Mouse (Mus musculus) cerebral cortex, adult 2 months (tissue): ENCODE measurements around the gene Appl2.

Source experiments
- WGBS: fragments of 180-500 bp; shearing (Covaris S2); methylation state at CpG from one replicate; pipeline ENCODE4 v1.1.7; 2018; 5-methylcytosine and 5-hydroxymethylcytosine counted together

Appl2 gene

DNA sequence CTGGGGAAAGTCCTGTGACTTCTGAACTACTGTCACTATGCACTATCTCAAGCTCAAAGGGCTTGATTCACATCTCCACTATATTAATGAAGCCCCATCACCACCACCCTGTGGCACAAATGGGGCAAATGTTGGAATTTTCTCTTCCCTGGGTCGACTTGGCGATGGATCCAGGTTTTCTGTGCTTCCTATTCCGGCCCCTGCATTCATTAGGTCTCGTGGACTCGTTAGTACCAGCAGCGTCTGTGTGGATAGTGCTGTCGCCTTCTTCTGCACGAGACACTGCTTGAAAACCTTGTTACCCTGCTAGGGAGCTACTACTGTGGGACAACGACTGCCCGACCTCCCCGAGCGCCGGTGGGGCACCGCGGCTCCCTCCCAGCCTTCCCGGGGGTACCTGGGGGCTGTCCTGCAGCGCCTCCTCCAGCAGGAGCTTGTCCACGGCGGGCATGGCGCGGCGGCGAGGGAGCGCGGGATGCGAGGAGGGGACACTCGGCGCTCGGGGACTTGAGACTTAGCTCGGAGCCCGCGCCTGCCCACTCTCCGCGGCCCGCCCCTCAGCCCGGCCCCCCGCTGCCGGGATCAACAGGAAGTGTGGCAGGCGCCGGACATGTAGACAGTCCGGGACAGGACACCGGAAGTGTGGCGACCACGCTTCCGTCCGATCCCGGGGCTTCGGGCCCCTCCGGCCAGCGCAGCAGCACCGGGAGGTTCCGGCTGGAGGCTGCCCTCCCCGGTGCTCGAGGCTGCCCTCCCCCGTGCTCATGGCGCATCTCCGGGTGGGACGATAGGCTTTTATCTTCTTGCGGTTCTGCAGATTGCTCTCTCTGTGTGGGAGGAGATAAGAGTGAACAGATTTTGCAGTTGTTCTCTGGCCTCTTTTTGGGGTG lies at the start of gene Appl2:
Gene Appl2 (minus strand): TSS at position 608 of the 890 bp plus-strand sequence.
- WGBS: under 1% methylated on average over 59 of the region's 59 CpGs

DNA sequence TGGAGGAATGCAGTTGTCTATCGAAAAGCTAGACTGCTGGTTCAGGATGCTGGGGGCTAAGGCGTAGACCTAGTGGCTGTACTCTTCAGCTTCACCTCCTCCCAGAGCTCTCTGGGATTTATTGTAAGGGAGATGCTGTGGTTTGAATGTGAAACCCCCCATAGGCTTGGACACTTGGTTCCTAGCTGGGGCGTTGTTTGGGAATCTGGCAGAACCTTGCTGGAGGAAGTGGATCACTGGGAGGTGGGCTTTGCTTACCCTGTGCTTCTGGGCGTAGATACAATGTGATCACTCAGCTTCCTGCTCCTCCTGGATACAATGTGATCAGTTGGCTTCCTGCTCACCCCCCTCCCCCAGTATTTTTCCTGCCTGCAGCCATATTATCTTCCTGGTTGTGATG lies 47.7 kb upstream of the Appl2 start:
- WGBS: 87% methylated on average over 4 of the region's 4 CpGs

DNA sequence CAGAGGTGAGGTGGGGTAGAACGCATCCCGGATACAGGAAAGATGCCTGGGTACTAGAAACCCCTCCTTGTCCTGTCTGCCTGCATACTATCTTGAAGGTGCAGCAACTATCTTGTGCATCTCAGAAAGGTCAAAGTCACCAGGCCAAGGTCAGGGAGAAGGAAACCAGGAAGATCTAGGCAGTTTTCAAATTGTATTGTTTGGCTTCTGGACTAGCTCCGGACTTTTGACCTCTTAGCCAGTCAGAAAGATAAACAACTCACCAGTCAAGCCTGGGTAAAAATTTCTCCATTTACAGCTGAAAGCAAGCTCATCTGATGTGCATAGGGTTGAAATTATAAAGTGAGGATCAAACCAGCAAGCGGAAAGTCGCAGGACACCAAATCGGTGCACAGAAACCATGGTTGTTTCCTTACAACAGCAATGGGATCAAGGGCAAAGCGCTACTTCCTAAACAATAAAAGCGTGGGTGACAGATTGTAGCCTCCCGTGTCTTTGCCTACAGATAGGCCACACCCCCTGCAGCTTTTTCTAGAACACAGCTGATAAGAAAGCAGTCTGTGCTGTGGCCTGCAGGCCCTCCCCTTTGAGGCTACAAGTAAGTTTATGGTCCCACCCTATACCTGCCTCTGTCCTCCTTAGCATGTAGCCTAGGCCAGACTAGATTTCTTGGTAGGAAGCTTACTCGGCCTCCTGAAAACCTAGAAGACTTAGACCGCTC lies 43.8 kb upstream of the Appl2 start:
- 87% methylated on average over 11 of the region's 11 CpGs for WGBS

DNA sequence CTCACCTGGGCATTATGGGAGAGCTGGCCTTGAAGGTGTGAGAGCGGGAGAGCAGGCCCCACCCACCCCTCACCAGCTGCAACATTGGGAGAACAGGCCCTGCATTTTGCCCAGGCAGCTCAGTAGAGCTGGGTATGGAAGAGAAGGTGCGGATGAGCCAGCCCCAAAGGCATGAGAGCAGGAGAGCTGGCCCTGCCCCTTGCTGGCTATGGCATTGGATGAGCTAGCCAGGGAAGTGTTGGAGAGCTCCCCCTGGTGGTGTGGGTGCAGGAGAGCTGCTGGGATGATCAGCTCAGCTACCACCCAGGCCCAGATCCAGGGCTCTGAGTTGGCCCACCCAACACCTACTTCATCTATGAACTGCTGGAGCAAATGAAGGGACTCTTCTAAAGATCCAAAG lies 39.7 kb upstream of the Appl2 start:
- 84% methylated on average over 2 of the region's 2 CpGs for WGBS

DNA sequence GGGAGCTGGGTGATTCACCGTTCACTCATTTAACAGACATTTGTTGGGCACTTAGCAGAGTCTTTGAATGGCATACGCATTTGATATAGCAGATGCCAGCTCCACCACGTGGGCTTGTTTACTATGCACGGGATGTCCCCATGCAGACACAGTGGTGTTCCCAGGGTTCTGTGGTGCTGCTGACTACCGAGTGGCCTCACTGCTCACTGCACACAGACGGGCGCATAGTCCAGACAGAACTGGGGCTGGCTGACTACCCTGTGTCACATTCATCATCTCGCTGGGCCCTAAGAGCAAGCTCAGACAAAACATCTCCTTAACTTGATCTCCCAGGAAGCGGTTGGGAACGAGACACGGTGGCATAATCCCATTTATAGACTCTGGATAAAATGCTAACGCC lies 32.8 kb upstream of the Appl2 start:
- 53% methylated on average over 12 of the region's 12 CpGs for WGBS

DNA sequence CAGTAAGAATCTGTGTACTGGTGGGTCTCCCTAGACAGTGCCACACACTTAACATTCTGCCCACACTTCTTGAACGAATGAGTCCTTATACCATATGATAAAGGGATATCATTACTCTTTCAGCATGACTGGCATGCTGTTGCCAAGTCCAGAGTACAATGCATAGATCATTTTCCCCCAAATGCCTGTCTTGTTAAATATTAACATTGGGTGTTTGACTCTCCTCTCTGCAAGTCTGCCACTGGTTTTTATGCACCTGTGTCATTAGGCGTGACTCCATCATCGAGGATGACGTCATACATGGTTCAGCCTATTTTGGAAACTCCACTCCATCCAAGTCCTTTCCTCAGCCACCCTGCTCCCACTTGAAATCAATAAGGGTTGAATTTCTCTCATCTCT lies 18.0 kb upstream of the Appl2 start:
- 87% methylated on average over 4 of the region's 4 CpGs for WGBS

DNA sequence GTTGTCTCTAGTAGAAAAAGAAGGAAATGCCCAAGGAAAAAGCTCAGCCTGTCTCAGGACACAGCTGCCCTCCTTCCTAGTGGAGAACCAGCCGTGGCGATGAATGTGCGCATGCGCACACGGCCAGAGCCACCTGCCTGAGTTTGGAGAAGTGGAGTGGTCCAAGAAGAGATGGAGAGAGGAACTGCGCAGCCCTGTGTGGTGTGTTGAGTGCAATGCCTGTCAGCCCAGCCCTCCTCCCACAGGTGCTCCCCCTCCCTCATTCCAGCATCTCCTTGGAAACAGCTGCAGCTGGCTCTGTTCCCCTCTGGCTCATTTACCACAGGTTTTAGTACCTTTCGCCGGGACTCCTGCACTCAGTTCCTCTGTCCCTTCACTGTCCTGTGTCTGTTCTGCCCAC lies 13.4 kb upstream of the Appl2 start:
- WGBS: 92% methylated on average over 8 of the region's 8 CpGs

DNA sequence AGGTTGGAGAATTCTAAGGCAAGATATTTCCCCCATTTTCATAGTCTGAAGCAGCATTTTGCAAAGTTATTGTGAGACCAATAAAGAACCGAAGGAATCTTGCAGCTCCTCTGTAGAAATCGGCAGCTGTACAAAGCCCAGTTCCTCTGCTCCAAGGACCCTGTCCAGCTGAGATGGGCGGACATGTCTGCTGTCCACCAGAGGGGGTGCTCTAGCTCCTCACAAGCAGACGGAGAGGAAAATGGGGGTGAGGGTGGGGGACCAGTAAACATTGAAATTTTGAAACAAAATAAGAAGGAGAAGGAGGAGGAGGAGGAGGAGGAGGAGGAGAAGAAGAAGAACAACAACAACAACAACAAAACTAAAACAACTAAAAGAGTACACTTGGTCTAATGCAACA lies 12.1 kb upstream of the Appl2 start:
- 69% methylated on average over 4 of the region's 4 CpGs for WGBS

DNA sequence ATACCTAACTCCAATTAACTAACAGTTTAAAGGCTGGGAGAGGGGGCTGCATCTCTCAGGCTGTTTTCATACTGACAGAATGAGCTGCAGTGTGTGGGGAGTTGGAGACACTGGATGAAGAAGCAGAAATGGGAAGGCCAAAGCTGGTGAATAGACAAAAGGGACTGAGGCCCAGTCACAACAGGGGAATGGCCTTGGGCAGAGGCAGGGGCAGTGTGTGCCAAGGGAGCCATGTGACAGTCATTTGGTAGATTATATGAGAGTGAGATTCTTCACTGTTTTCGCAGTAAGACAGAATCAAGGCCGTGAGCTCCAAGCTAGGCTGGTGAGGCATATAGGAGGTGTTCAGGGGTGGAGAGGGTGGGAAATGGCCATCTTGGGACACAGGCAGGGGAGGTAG lies 6.1 kb upstream of the Appl2 start:
- 80% methylated on average over 2 of the region's 2 CpGs for WGBS

DNA sequence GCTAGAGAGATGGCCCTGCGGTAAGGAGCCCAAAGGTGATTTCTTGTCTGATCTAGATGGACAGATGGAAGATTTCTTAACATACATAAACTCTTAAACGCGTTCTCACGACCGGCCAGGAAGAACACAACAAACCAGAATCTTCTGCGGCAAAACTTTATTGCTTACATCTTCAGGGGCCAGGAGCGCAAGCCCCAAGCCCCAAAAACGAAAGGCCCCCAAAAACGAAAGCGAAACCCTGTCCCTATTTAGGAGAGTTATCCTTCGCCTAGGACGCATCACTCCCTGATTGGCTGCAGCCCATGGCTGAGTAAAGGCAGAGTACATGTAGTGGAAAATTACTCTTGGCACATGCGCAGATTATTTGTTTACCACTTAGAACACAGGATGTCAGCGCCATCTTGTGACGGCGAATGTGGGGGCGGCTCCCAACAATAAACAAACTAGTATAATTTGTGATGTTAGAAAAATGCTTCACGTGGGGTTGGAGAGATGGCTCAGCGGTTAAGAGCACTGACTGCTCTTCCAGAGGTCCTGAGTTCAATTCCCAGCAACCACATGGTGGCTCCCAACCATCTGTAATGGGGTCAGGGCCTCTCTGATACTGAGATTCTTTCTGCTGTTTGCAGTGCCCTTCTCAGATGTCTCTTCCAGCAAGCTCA lies 3.8 kb upstream of the Appl2 start:
- 77% methylated on average over 19 of the region's 19 CpGs for whole genome bisulfite sequencing

DNA sequence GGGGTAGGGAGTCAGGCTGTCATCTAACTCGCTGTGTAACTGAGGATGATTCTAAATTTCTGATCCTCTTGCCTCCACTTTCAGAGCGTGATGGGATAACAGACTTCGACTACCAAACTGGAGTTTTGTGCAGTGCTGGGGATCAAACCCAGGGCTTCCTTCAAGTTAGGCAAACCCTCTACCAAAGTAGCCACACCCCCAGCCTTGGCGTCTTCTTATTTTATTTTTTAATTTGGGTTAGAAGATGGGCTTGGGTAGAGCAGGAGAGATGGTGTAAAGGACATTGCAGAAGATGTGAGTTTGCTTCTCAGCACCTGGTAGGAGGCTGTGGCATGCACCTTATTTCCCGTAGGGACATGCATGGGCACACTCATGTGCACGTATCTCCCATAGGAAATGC lies 499 bp upstream of the Appl2 start:
- 15% methylated on average over 6 of the region's 6 CpGs for WGBS

DNA sequence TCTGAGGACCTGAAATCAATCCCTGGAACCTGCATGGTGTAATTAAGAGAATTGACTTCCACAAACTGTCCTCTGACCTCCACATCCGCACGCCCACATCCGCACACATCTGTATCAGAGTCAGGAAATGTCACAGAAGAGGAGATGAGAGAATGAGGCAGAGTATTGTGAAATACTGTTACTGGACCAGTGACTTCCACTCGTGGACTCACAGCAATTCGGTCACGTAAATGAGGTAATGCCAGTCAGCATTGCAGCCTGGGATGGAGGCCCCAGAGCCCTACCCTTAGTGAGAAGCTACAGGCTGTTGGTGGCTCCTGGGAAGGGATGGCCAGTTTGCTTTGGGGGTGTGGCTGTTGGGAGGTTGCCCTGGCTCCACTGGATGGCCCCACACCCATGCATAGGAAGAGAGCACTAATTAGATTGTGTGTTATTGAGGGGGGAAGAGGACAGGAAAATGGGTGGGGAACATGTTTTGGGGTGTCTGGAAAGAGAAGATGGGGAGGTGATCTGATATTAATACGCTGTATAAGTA lies 2.1 kb downstream of the Appl2 start:
- 86% methylated on average over 7 of the region's 7 CpGs for WGBS

DNA sequence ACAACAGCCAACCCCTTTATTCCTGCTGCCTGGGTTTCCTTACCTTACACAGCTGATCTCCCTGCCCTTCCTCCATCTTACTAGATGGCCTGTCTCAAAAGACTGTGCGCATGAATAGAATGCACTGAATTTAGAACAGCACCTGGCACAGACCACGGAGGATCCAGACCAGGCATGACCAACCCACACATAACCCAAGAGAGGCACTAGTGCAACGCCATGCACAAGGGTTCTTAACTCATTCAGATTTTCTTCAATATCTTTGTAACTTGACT lies 2.9 kb downstream of the Appl2 start:
- 54% methylated on average over 3 of the region's 3 CpGs for WGBS

DNA sequence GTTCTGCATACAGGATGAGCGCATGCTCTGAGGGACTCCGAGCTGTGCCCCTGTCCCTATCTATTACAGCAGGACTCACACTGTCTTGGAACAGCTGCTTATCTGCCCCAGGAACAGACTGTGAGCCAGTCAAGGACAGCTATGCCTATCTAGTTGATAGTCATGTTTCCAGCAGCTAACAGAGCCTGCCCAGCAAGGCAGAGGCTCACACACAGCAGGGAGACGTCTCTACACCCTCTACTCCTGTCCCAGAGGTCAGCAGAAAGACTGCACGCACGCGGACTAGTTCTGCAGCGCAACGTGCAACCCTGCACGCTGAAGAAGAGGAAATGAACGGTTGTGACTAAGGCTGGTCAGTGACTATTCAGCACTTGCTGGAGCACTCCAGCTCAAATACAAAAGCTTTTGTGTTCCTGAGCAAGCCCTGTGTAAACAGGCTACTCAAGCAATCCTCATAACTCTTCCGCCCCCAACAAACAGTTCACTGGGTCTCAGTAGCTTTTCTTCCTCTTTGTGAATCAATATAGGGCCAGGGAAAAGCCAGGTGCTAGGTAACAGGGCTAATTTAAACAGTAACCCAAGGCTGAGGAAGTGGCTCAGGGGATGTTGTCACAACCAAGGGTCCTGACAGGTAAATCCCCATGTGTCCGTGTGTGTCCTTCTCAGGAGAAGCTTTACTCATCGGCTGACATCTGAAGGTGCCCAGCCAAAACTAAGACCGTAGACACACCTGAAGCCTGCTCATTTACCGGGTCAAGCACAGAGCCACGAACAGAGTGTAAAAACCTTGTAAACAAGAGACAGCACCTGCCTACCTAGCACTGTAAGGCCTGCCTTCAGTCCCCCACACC lies 3.4 kb downstream of the Appl2 start:
- 61% methylated on average over 16 of the region's 16 CpGs for WGBS

DNA sequence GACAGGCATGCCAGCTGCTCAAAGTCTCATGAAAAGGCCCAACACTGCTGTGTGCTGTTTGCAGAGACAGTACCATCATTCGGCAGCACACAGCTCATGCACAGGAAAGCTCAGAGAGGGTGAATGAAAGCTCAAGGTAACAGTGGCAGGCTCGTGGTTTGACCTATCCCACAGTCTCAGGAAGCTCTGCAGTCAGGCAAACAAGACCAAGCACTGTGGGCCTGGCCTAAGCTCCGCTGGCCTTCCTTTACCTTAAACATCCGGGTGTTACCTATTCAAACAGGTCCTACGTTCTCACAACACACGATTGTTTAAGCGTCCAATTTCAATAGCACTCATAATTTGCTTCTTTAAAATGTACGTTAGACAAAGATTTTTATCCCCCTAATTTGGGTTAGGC lies 4.4 kb downstream of the Appl2 start:
- 83% methylated on average over 8 of the region's 8 CpGs for WGBS

DNA sequence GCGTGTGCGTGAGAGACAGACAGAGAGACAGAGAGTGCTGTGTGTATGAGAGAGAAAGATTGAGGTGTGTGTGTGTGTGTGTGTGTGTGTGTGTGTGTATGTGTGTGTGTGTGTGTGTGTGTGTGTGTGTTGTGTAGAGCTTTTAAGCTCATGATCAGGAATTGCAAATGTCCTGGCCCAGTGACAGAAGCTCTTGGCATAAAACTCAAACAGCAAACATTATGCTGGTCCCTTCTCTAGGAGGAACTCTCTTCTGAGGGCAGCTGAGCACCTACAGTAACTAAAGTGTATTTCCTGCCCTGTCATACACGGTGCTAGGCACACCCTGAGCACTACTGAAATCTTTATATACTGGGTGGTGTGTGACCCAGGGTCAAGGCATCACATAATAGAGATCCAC lies 6.9 kb downstream of the Appl2 start:
- WGBS: 71% methylated on average over 3 of the region's 3 CpGs

DNA sequence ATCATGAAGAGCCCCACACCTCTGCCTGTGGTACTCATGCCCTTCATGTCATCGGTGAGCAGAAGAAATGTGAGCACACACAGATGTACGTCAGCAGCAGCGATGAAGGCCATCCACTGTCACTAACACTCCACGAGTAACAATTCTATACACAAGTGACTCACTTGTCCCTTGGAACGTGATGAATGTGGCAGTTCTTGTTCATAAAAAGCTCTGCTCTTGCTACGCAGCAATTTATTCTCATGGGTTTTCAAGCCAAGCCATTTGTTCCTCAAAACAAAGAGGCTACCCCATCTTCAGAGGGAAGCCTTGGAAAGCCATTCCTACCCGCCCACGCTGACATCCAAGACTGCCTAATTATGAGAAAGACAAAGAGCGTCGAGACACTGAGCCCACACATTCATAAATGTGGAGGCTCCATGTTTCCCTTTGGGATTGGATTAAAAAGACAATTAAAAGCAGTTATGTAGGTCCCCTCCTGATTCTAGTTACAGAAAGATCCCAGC lies 8.6 kb downstream of the Appl2 start:
- 39% methylated on average over 10 of the region's 10 CpGs for WGBS

DNA sequence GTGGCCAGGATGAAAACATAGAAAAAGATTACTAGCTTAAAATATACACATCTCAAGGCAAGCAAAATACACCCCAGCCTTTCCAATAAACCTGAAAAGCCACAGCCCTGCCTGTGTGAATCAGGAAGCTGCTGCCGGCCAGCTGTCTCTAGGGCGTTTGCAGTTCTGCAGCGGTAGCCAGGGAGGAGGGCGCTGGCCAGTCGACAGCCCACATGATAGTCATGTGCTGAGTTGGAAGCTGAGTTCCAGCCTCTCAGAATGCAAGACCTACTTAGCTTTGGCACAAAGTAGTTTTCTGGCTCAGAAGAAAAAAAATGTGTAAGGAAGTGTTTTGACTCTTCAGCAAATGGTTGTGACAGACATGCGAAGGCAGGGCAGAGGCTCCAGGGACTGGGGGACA lies 11.2 kb downstream of the Appl2 start:
- 8% methylated on average over 6 of the region's 6 CpGs for WGBS

DNA sequence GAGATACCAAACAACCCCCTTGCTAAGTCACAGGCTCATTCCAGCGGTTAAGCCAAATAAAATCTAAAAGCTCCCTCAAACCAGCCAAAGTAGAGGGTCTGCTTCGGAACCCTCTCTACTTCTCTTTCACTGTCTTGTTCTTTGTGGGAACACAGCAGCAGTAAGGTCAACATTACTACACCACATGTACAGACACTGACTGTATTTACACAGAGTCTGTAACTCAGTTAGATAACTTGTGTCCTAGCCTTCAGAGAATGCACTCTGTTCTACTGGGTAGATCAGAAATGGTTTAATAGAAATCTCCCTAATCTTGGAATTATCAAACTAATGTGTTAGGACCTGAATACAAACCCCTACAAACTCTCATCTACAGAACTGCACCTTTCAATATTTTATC lies 12.3 kb downstream of the Appl2 start:
- 90% methylated on average over 2 of the region's 2 CpGs for WGBS

DNA sequence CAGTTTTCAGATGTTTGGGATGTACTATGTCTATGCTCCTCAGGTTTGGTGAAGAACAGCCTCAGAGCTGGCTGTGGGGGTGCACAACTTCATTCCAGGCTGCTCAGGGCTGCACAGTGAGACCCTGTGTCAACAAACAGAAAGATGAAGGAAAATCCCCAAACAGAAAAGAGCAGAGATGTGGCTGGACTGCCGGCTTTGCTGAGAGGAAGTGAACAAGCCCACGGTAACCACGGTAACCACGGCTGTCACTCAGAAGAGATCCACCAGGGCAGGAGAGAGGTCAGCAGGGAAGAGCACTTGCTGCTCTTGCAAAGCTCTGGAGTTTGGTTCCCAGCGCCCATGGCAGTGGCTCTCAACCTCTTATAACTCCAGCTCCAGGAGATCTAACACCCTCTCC lies 14.1 kb downstream of the Appl2 start:
- WGBS: 57% methylated on average over 5 of the region's 5 CpGs

DNA sequence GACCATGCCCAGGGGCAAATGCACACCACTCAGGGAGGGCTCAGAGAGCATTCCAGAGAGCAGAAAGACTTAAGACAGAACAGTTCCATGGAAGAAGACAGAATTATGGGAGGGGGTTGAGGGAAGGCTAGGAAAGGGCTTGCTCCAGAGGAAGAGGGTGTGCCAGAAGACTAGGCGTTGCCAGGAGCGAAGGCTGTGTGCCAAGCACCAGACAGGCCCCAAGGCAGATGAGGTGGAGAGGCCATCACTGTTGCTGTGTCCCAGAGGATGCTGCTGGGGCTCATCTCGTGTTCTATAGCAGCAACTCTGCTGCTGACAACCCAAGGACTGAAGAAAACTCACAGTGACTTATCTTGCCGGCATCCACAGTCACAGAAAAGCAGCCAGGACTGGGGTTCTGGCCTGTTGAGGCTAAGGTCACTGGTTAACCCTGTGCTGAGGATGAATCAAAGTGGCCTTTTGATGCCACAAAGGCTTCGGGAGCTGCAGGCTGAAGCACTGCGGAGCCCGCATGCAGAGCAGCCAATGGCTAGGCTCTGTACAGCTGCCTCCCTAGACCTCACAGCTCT lies 15.6 kb downstream of the Appl2 start:
- 75% methylated on average over 7 of the region's 7 CpGs for WGBS
